Mouse (Mus musculus) gastrocnemius, postnatal 4 days (tissue): ENCODE results near the gene Gucd1. TPM values are rescaled to one million over a fixed set of nuclear protein-coding genes. Genes with fewer than 3 reads are reported as not detected.
"Not testable (repeated sequence)": the region's sequence is repeated elsewhere in the genome, so short reads cannot be mapped to it uniquely, and the experiment has no call there.

Experiments used
- DNase-seq, 2 experiments: peaks; one replicate each; pipeline ENCODE4 v3.0.0; 2021 to 2022; ENCODE audit warnings: low spot score in 2 of 2, mixed read lengths in 2 of 2
- total RNA-seq, 2 experiments: library from RNA; stranded (reverse); gene quantifications; 2 replicates each; pipeline ENCODE4 v1.2.3; 2021

Gucd1 gene
- total RNA-seq, 2 experiments from 2014 or later: 39.5 to 39.9 TPM

- DNase-seq: peak in 1 of 2 experiments; percentile 32
Measured at GRCm38 (mm10) chr10:75477034-75477433, 40.7 kb downstream of the Gucd1 start.

- DNase-seq: not testable (repeated sequence)
Measured at GRCm38 (mm10) chr10:75475139-75475850, 42.5 kb downstream of the Gucd1 start.

- DNase-seq: no peak
Measured at GRCm38 (mm10) chr10:75474571-75474970, 43.2 kb downstream of the Gucd1 start.

GRCm38 (mm10) chr10:75473411-75473810, 44.4 kb downstream of the Gucd1 start:
- no peak for DNase-seq

- DNase-seq: no peak
Measured at GRCm38 (mm10) chr10:75465781-75466550, 51.8 kb downstream of the Gucd1 start.

GRCm38 (mm10) chr10:75462728-75463127, 55.0 kb downstream of the Gucd1 start:
- no peak for DNase-seq

- no peak for DNase-seq
Measured at GRCm38 (mm10) chr10:75458329-75458728, 59.4 kb downstream of the Gucd1 start.

GRCm38 (mm10) chr10:75457852-75458251, 59.9 kb downstream of the Gucd1 start:
- no peak for DNase-seq

GRCm38 (mm10) chr10:75456061-75456831, 61.5 kb downstream of the Gucd1 start:
- DNase-seq: not testable (repeated sequence)

GRCm38 (mm10) chr10:75451036-75451786, 66.6 kb downstream of the Gucd1 start:
- peak in 1 of 2 experiments; percentile 70 for DNase-seq

- no peak for DNase-seq
Measured at GRCm38 (mm10) chr10:75450331-75450730, 67.4 kb downstream of the Gucd1 start.

GRCm38 (mm10) chr10:75448806-75449420, 68.9 kb downstream of the Gucd1 start:
- DNase-seq: no peak

GRCm38 (mm10) chr10:75447489-75447888, 70.3 kb downstream of the Gucd1 start:
- DNase-seq: no peak

- DNase-seq: no peak
Measured at GRCm38 (mm10) chr10:75446501-75447083, 71.2 kb downstream of the Gucd1 start.

GRCm38 (mm10) chr10:75445030-75445429, 72.7 kb downstream of the Gucd1 start:
- DNase-seq: no peak

GRCm38 (mm10) chr10:75444111-75444826, 73.5 kb downstream of the Gucd1 start:
- no peak for DNase-seq

GRCm38 (mm10) chr10:75443017-75443416, 74.8 kb downstream of the Gucd1 start:
- DNase-seq: no peak

GRCm38 (mm10) chr10:75441800-75442199, 76.0 kb downstream of the Gucd1 start:
- DNase-seq: no peak

- DNase-seq: no peak
Measured at GRCm38 (mm10) chr10:75440756-75441155, 77.0 kb downstream of the Gucd1 start.
